Mouse (Mus musculus) lung, postnatal 0 days (tissue): ENCODE results near the gene Jmjd1c.

Experiments
- CTCF ChIP-seq: IDR thresholded peaks from 2 replicates; pipeline ENCODE4 v1.5.1; 2016; ENCODE audit warnings: antibody characterized with exemption, mild to moderate bottlenecking
- EP300 ChIP-seq: IDR thresholded peaks from 2 replicates; pipeline ENCODE4 v1.6.1; 2016; ENCODE audit warnings: antibody characterized with exemption, mild to moderate bottlenecking, control low read depth

- no peak for TF ChIP-seq CTCF
- no peak for TF ChIP-seq EP300
Observed at GRCm38 (mm10) chr10:67275916-67276315, 180.0 kb downstream of the Jmjd1c start.
